Mouse (Mus musculus) megakaryocyte, embryonic 14.5 days (primary cell): ENCODE results near the gene Zfp488.

Source experiments
- FLI1 ChIP-seq: IDR thresholded peaks from 2 replicates; pipeline ENCODE4 v1.6.1; 2012; ENCODE audit warnings: low read length, inconsistent platforms, mixed read lengths
- GATA1 ChIP-seq: IDR thresholded peaks from 3 replicates; pipeline ENCODE4 v1.6.1; 2012; ENCODE audit warnings: mixed read lengths, low read length, inconsistent platforms, borderline replicate concordance

DNA sequence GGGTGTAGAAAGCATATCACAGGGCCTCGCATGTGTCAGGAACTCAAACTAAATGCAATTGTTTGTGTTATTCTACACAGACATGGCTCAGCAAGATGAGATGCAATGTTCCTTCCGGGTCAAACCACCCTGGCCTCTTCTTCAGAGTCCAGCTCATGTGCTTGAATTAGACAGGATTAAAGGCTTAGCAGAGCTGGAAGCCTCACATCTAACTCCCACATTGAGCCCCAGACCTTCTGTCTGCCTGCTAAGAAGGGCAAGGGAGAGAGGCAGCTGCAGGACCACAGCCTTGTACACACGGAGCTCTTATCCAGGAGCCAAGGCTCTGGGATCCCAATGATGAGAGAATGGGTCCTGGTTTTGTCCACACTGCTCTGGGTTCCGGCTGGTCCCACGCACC, 24.8 kb downstream of the Zfp488 start, which contains the start of gene Rbp3:
- TF ChIP-seq GATA1, result no peak
- TF ChIP-seq FLI1, result no peak
